Mouse (Mus musculus) cerebellum, adult 2 months (tissue): ENCODE results near the gene Oard1.

Source experiments
- CTCF ChIP-seq: fragments of 200-500 bp; IDR thresholded peaks from 2 replicates; pipeline ENCODE4 v1.5.1; 2011; ENCODE audit warnings: low read depth, mild to moderate bottlenecking, control low read depth, low read length, moderate library complexity, borderline replicate concordance; ENCODE audit not compliant: insufficient read depth
- POLR2A ChIP-seq: fragments of 200-500 bp; IDR thresholded peaks from 2 replicates; pipeline ENCODE4 v1.6.1; 2011; ENCODE audit warnings: low read length, control low read depth, borderline replicate concordance; ENCODE audit not compliant: insufficient read depth

- TF ChIP-seq POLR2A, result no peak
- no peak for TF ChIP-seq CTCF
These were observed 37.9 kb downstream of the Oard1 start for GRCm38 (mm10) chr17:48447675-48448074.
